Mouse (Mus musculus) testis, adult 2 months (tissue): ENCODE measurements around the gene Sh2b1. TPM values are rescaled to one million over a fixed set of nuclear protein-coding genes. Genes with fewer than 3 reads are reported as not detected.
A peak's percentile ranks its signal among the peaks of the same experiment; 100 is the strongest.

ENCODE experiments used
- H3K27ac ChIP-seq: fragments of 200-500 bp; 2 replicates; pipeline ENCODE4 v1.5.1; 2012; ENCODE audit warnings: low read depth, low read length; ENCODE audit not compliant: control insufficient read depth, insufficient read depth
- H3K27me3 ChIP-seq: fragments of 200-500 bp; 2 replicates; pipeline ENCODE4 v1.6.1; 2012; ENCODE audit warnings: mild to moderate bottlenecking, low read length, moderate library complexity; ENCODE audit not compliant: control insufficient read depth, insufficient read depth
- H3K36me3 ChIP-seq: fragments of 200-500 bp; 2 replicates; pipeline ENCODE4 v1.6.1; 2012; ENCODE audit warnings: mild to moderate bottlenecking, low read length; ENCODE audit not compliant: control insufficient read depth, insufficient read depth
- H3K4me1 ChIP-seq: fragments of 200-500 bp; 2 replicates; pipeline ENCODE4 v1.6.1; 2012; ENCODE audit warnings: low read length; ENCODE audit not compliant: control insufficient read depth, insufficient read depth
- H3K4me3 ChIP-seq: fragments of 200-500 bp; 2 replicates; pipeline ENCODE4 v1.5.1; 2012; ENCODE audit warnings: low read depth, mild to moderate bottlenecking, low read length, moderate library complexity, mixed read lengths; ENCODE audit not compliant: control insufficient read depth
- CTCF ChIP-seq: fragments of 200-500 bp; IDR thresholded peaks from 2 replicates; pipeline ENCODE4 v1.5.1; 2012; ENCODE audit warnings: low read depth, mild to moderate bottlenecking, inconsistent platforms, low read length, moderate library complexity; ENCODE audit not compliant: control insufficient read depth, insufficient read depth, insufficient replicate concordance
- POLR2A ChIP-seq: fragments of 200-500 bp; IDR thresholded peaks from 2 replicates; pipeline ENCODE4 v1.6.1; 2012; ENCODE audit warnings: low read depth, mild to moderate bottlenecking, inconsistent platforms, low read length, moderate library complexity; ENCODE audit not compliant: control insufficient read depth
- polyA plus RNA-seq: library from polyadenylated mRNA; depleted of rRNA; stranded (reverse); fragments of >200 nt; gene quantifications from 2 replicates; pipeline ENCODE4 v1.2.3, GENCODE M21; 2012

Sh2b1 gene
- polyA plus RNA-seq, 1 experiment: 39.2 TPM

DNA sequence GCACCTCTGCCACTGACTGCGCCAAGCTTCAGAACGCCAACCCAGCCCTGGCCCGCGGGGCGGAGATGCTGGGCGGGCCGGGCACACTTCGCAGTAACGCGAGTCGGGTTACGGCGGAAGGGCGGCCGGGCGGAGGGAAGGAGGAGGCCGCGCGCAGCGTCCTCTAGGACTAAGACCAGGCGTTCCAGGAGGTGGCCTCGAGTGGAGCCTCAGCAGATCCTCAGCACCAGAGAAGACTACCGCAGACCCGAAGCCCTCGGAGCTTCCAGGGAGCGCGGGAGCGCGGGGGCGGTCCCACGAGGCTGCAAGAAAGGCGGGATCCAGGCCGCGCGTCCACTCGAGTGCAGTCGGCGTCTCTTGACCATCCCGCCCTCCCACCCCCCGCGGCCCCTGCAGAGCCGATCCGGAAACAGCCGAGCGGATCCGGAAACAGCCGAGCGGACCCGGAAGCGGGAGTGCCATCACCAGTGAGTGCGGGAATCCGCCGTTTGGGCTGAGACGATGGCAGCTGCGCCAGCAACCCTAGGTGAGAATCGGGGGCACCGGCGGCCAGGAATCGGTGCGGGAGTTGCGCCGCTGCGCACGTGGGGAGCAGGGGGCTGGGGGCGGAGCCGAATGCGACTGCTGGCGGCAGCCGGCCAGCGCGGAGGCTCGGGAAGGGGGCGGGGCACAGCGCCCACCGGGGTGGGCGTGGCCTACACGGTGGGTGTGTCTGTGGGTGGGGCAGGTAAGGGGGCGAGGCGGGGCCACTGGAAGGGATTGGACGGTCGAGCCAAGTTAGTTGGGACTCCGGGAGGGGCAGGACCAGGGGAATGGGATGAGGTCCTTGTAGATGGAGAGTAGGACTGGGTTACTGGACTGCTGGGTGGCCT is 46.4 kb downstream of the Sh2b1 start, which contains the start of gene Rabep2:
Rabep2 (plus strand) TSS at position 129 of the 872 bp plus-strand sequence.
- Histone ChIP-seq H3K36me3 (no peaks in the 10 kb centered on the region), H3K4me3 (peak within 1 kb of the TSS; percentile 97), H3K4me1 (peaks cover 19% of the 10 kb centered on the region), H3K27me3 (no peaks in the 10 kb centered on the region), H3K27ac (peak within 1 kb of the TSS; percentile 88)
- TF ChIP-seq CTCF: no peak
- peak; percentile 47 for TF ChIP-seq POLR2A

- H3K4me3 ChIP-seq: peak overlapping the region; percentile 97
- H3K4me1 ChIP-seq: peaks cover 19% of the 10 kb centered on the region
- H3K36me3 ChIP-seq: no peaks in the 10 kb centered on the region
- H3K27me3 ChIP-seq: no peaks in the 10 kb centered on the region
- H3K27ac ChIP-seq: peak overlapping the region; percentile 67
- TF ChIP-seq CTCF (no peak), POLR2A (no peak)
Measured at GRCm38 (mm10) chr7:126428154-126428553, 47.1 kb downstream of the Sh2b1 start.

DNA sequence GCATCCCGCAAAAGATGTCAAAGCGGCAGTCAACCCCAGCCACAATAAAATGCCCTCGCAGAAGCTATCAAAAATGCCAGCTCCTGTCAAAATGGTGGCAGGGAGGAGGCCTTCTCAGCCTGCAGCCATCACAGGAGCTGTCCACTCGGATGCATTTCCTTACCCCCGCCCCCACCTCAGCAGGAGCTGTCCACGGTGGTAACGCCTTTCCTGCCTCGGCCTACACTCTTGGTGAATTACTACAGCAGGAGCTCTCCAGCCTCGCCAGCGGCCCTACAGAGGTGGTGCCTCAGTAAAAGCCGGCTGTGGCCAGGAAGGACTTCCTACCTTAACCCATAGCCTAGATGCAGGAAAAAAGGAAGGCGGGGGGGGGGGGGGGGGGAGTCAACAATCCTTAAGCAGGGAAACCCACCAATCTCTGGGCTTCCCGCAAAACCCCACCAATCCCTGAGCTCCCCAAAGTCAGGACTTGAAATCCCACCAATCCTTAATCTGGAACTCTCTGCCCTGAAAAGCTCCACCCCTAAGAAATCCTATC is 47.8 kb downstream of the Sh2b1 start:
- Histone ChIP-seq H3K4me1 (peaks cover 19% of the 10 kb centered on the region), H3K4me3 (no peak overlapping the region), H3K27ac (no peak overlapping the region), H3K27me3 (no peaks in the 10 kb centered on the region), H3K36me3 (no peaks in the 10 kb centered on the region)
- no peak for TF ChIP-seq POLR2A
- no peak for TF ChIP-seq CTCF

DNA sequence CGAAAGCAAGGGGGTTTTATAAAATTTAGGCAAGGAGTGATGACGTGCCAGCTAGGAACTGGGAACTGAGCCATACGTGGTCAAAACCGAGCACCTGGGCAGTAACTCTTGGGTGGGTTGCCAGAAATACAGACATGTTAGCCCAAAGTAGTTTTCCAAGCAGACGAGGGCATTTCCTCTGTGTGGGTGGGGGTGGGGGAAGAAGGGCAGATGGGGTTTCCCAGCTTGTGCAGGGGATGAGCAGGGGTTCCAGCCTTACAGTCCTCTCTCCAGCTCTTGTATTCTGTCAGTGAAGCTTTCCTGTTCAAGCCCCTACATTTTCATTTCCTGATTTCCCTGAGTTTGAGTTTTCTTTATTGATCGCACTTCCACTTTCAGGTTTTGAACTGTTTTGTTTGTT is 51.1 kb downstream of the Sh2b1 start:
- Histone ChIP-seq H3K27ac (no peak overlapping the region), H3K36me3 (no peaks in the 10 kb centered on the region), H3K4me3 (no peak overlapping the region), H3K4me1 (peaks cover 10% of the 10 kb centered on the region), H3K27me3 (no peaks in the 10 kb centered on the region)
- TF ChIP-seq POLR2A: no peak
- TF ChIP-seq CTCF: no peak

DNA sequence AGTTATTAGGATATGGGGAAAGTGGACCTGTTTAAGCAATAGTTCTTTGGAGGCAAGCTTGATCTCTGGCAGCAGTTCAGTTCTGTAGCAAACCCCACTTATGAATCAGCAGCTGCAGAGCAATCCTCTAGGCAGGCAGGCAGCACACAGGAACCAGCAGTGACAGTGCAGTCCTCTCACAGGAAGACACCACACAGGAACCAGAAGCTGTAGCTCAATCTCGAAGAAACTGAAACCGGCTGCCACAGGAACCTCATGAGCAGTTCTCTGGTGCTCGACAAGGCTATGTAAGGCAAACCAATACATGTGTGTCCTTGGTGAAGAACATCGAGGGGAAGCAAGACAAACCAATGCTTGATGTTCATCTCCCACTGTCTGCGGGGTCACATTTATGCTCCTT is 53.5 kb downstream of the Sh2b1 start:
- Histone ChIP-seq H3K27me3 (no peaks in the 10 kb centered on the region), H3K4me3 (no peak overlapping the region), H3K4me1 (no peaks in the 10 kb centered on the region; the same call in 1 of the 2 replicates), H3K27ac (no peak overlapping the region), H3K36me3 (no peaks in the 10 kb centered on the region)
- TF ChIP-seq POLR2A: no peak
- no peak for TF ChIP-seq CTCF

GRCm38 (mm10) chr7:126418496-126418895 is 56.7 kb downstream of the Sh2b1 start:
- TF ChIP-seq CTCF (no peak), POLR2A (no peak)
- Histone ChIP-seq H3K4me3 (no peak overlapping the region), H3K27me3 (no peaks in the 10 kb centered on the region), H3K36me3 (no peaks in the 10 kb centered on the region), H3K27ac (no peak overlapping the region), H3K4me1 (no peaks in the 10 kb centered on the region)

DNA sequence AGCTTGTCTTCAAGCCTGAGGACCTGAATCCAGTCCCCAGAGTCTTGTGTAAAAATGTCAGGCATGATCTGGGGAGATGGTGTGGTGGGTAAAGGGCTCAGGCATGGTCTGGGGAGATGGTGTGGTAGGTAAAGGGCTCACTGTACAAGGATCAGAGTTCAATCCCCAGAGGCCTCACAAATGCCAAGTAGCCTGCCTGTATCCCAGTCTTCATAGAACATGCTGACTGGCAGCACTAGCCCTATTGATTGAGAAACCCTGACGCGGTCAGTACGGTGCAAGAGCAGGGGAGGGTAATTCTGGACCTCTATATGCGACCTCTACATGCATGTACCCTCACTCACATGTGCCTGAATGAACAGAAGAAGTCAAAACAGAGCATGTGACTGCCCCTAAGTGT is 57.6 kb downstream of the Sh2b1 start:
- no peaks in the 10 kb centered on the region for H3K4me1 ChIP-seq
- no peaks in the 10 kb centered on the region for H3K27me3 ChIP-seq
- H3K4me3 ChIP-seq: no peak overlapping the region
- no peak overlapping the region for H3K27ac ChIP-seq
- no peaks in the 10 kb centered on the region for H3K36me3 ChIP-seq
- TF ChIP-seq POLR2A (no peak), CTCF (no peak)
